Mouse (Mus musculus): ENCODE measurements around the gene Art4. TPM values are rescaled to one million over a fixed set of nuclear protein-coding genes. Genes with fewer than 3 reads are reported as not detected.
A peak's percentile ranks its signal among the peaks of the same experiment; 100 is the strongest.

The Art4 gene
- polyA plus RNA-seq, 1 experiment from 2014 or later: 0.99 TPM

GRCm38 (mm10) chr6:136804705-136805408 lies 52.7 kb downstream of the Art4 start:
- Histone ChIP-seq H3K4me1 (replicated peaks; ENCODE audit: control insufficient read depth, insufficient read depth, low read length) (peaks cover 7% of the 10 kb centered on the region), H3K9ac (ENCODE audit: low read length) (peak overlapping the region; percentile 98; the same call in 1 of the 2 replicates), H3K9me3 (ENCODE audit: control insufficient read depth, low read length) (no peaks in the 10 kb centered on the region), H3K4me2 (ENCODE audit: low read depth, low read length, severe bottlenecking) (peak overlapping the region; percentile 77; the same call in 1 of the 2 replicates), H3K27me3 (ENCODE audit: control insufficient read depth, insufficient read depth, low read length) (no peaks in the 10 kb centered on the region), H3K4me3 (ENCODE audit: low read depth, low read length) (peak overlapping the region; percentile 67), H3K27ac (ENCODE audit: low read depth, low read length) (peak overlapping the region; percentile 100), H3K36me3 (ENCODE audit: control insufficient read depth, insufficient read depth, low read length) (no peaks in the 10 kb centered on the region)
- 39% methylated on average over 9 of the region's 9 CpGs for WGBS
- ATAC-seq (replicated peaks; ENCODE audit: low FRiP score) (no peak), DNase-seq (ENCODE audit: low spot score) (no peak)

GRCm38 (mm10) chr6:136803739-136804633 lies 53.5 kb downstream of the Art4 start, which contains the start of gene Hist4h4:
TSS of gene Hist4h4 (minus strand) at chr6:136804415.
- H3K9me3 ChIP-seq (ENCODE audit: control insufficient read depth, low read length): no peaks in the 10 kb centered on the region
- no peaks in the 10 kb centered on the region for H3K27me3 ChIP-seq (ENCODE audit: control insufficient read depth, insufficient read depth, low read length)
- peaks cover 3% of the 10 kb centered on the region for H3K4me1 ChIP-seq (replicated peaks; ENCODE audit: control insufficient read depth, insufficient read depth, low read length)
- ATAC-seq (replicated peaks; ENCODE audit: low FRiP score) (peak; percentile 74), DNase-seq (ENCODE audit: low spot score) (peak; percentile 92)
- under 1% methylated on average over 50 of the region's 50 CpGs for WGBS
- peak within 1 kb of the TSS; percentile 67 for H3K4me3 ChIP-seq (ENCODE audit: low read depth, low read length)
- H3K9ac ChIP-seq (ENCODE audit: low read length): peak within 1 kb of the TSS; percentile 98
- H3K36me3 ChIP-seq (ENCODE audit: control insufficient read depth, insufficient read depth, low read length): no peaks in the 10 kb centered on the region
- peak within 1 kb of the TSS; percentile 100 for H3K27ac ChIP-seq (ENCODE audit: low read depth, low read length)
- peak within 1 kb of the TSS; percentile 77 for H3K4me2 ChIP-seq (ENCODE audit: low read depth, low read length, severe bottlenecking)

DNA sequence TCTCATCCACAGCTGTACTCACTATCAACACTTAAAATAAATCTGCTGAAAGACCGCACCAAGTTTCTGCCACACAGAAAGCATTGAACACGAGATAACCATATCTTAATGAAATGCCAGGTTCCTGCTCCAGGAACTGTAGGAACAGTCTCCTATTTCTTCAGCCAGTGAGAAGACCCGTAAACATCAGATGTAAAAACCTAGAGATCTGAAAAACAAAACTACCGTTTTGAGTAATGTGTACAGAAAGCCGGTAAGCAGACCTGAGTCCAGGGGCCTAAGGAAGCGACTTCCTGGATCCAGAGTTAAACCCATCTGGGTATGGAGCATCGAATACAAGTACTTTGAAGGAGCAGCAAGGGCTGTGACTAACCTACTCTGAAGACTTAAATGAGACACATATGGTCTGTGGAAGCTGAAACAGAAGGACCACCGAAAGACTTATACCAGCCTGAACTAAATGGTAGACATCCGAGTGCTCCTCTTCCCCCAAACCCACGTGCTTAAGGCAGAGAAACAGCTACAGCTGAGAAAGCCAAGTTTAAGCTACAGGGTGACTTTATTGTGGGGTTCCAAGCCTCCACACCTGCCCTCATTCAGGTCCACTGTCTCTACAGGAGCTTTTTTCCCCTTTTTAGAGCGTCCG lies 54.3 kb downstream of the Art4 start:
- Histone ChIP-seq H3K9me3 (ENCODE audit: control insufficient read depth, low read length) (no peaks in the 10 kb centered on the region), H3K27me3 (ENCODE audit: control insufficient read depth, insufficient read depth, low read length) (no peaks in the 10 kb centered on the region), H3K27ac (ENCODE audit: low read depth, low read length) (peak overlapping the region; percentile 100), H3K4me2 (ENCODE audit: low read depth, low read length, severe bottlenecking) (peak overlapping the region; percentile 77), H3K9ac (ENCODE audit: low read length) (peak overlapping the region; percentile 98), H3K4me1 (replicated peaks; ENCODE audit: control insufficient read depth, insufficient read depth, low read length) (no peaks in the 10 kb centered on the region; the same call in 1 of the 2 replicates), H3K4me3 (ENCODE audit: low read depth, low read length) (peak overlapping the region; percentile 67), H3K36me3 (ENCODE audit: control insufficient read depth, insufficient read depth, low read length) (no peaks in the 10 kb centered on the region)
- 25% methylated on average over 12 of the region's 12 CpGs for WGBS
- DNase-seq (ENCODE audit: low spot score) (no peak), ATAC-seq (replicated peaks; ENCODE audit: low FRiP score) (no peak)

GRCm38 (mm10) chr6:136801274-136801673 lies 56.3 kb downstream of the Art4 start:
- Histone ChIP-seq H3K27me3 (ENCODE audit: control insufficient read depth, insufficient read depth, low read length) (no peaks in the 10 kb centered on the region), H3K9me3 (ENCODE audit: control insufficient read depth, low read length) (no peaks in the 10 kb centered on the region), H3K4me1 (replicated peaks; ENCODE audit: control insufficient read depth, insufficient read depth, low read length) (no peaks in the 10 kb centered on the region; the same call in 1 of the 2 replicates), H3K4me3 (ENCODE audit: low read depth, low read length) (no peak overlapping the region), H3K27ac (ENCODE audit: low read depth, low read length) (no peak overlapping the region), H3K36me3 (ENCODE audit: control insufficient read depth, insufficient read depth, low read length) (no peaks in the 10 kb centered on the region), H3K4me2 (ENCODE audit: low read depth, low read length, severe bottlenecking) (no peak overlapping the region), H3K9ac (ENCODE audit: low read length) (no peak overlapping the region)
- 90% methylated on average over 6 of the region's 6 CpGs for WGBS
- DNase-seq (ENCODE audit: low spot score) (no peak), ATAC-seq (replicated peaks; ENCODE audit: low FRiP score) (no peak)

DNA sequence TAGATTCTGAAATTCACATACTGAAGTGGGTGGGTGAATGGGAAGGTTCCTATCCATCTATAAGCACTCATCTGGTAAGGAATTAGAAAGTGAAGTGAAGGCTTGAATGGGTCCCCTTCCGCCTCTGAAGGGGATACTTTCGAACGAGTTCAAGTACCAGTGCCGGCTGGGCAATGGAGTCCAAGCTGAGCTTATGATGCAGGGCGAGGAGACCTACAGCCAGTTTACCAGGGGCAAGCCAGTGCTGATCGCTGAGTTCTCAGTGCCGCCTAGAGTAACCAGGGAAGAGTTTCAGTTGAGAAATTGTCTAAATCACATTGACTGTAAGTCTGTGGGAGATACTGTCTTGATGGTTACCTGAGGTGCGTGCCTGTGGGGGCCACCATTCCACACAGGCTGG lies 56.8 kb downstream of the Art4 start:
- Histone ChIP-seq H3K4me2 (ENCODE audit: low read depth, low read length, severe bottlenecking) (no peak overlapping the region), H3K9me3 (ENCODE audit: control insufficient read depth, low read length) (no peaks in the 10 kb centered on the region), H3K4me3 (ENCODE audit: low read depth, low read length) (no peak overlapping the region), H3K9ac (ENCODE audit: low read length) (no peak overlapping the region), H3K4me1 (replicated peaks; ENCODE audit: control insufficient read depth, insufficient read depth, low read length) (no peaks in the 10 kb centered on the region; the same call in 1 of the 2 replicates), H3K36me3 (ENCODE audit: control insufficient read depth, insufficient read depth, low read length) (no peaks in the 10 kb centered on the region), H3K27ac (ENCODE audit: low read depth, low read length) (no peak overlapping the region), H3K27me3 (ENCODE audit: control insufficient read depth, insufficient read depth, low read length) (no peaks in the 10 kb centered on the region)
- ATAC-seq (replicated peaks; ENCODE audit: low FRiP score) (no peak), DNase-seq (ENCODE audit: low spot score) (no peak)
- 92% methylated on average over 8 of the region's 8 CpGs for WGBS

Small RNA genes lying within 50 kb of the gene (microRNA-seq; reads per million reads assigned to microRNA genes)
- gene Gm44364 (ENCODE audit: insufficient number of aligned reads): not detected

Other genes with a start within 250 kb of the Art4 start
- gene Plbd1, start 195.8 kb downstream of the Art4 start, polyA plus RNA-seq (2014; fragmentation: Nextera tagmentation; extraction: Ambion mirVana): 0.99 and 1.1 TPM in 2 replicates
- not detected in 2 replicates for gene Gucy2c, start 76.0 kb downstream of the Art4 start, polyA plus RNA-seq (2014; fragmentation: Nextera tagmentation; extraction: Ambion mirVana)
- gene Hist4h4, start 53.3 kb downstream of the Art4 start, polyA plus RNA-seq (2014; fragmentation: Nextera tagmentation; extraction: Ambion mirVana): 0.45 and 0.53 TPM in 2 replicates
- 85.0 and 94.7 TPM in 2 replicates for gene H2afj, start 49.5 kb downstream of the Art4 start, polyA plus RNA-seq (2014; fragmentation: Nextera tagmentation; extraction: Ambion mirVana)
- gene BC049715, start 30.1 kb downstream of the Art4 start, polyA plus RNA-seq (2014; fragmentation: Nextera tagmentation; extraction: Ambion mirVana): 1.6 and 2.0 TPM in 2 replicates
- 174 and 191 TPM in 2 replicates for gene Wbp11, start 29.5 kb downstream of the Art4 start, polyA plus RNA-seq (2014; fragmentation: Nextera tagmentation; extraction: Ambion mirVana)
- 0.44 TPM in 1 of 2 replicates, not detected in the other for gene Smco3, start 22.3 kb downstream of the Art4 start, polyA plus RNA-seq (2014; fragmentation: Nextera tagmentation; extraction: Ambion mirVana)
- gene Mgp, start 18.1 kb upstream of the Art4 start, polyA plus RNA-seq (2014; fragmentation: Nextera tagmentation; extraction: Ambion mirVana): 1.9 and 2.2 TPM in 2 replicates
- not detected in 2 replicates for gene Erp27, start 64.4 kb upstream of the Art4 start, polyA plus RNA-seq (2014; fragmentation: Nextera tagmentation; extraction: Ambion mirVana)
- gene Pde6h, start 66.1 kb upstream of the Art4 start, polyA plus RNA-seq (2014; fragmentation: Nextera tagmentation; extraction: Ambion mirVana): not detected in 2 replicates
- 21.3 and 25.2 TPM in 2 replicates for gene Arhgdib, start 84.2 kb upstream of the Art4 start, polyA plus RNA-seq (2014; fragmentation: Nextera tagmentation; extraction: Ambion mirVana)